Mouse (Mus musculus): ENCODE measurements around the gene Tra2a.

Gene Tra2a

GRCm38 (mm10) chr6:49233356-49233755 lies 30.5 kb downstream of the Tra2a start:
- DNase-seq, result no peak

GRCm38 (mm10) chr6:49228126-49228679 lies 35.6 kb downstream of the Tra2a start:
- DNase-seq, result peak; percentile 52 to 63

GRCm38 (mm10) chr6:49227184-49227735 lies 36.6 kb downstream of the Tra2a start:
- DNase-seq, result peak; percentile 18 to 45

GRCm38 (mm10) chr6:49225728-49226123 lies 38.1 kb downstream of the Tra2a start:
- DNase-seq, result no peak

DNA sequence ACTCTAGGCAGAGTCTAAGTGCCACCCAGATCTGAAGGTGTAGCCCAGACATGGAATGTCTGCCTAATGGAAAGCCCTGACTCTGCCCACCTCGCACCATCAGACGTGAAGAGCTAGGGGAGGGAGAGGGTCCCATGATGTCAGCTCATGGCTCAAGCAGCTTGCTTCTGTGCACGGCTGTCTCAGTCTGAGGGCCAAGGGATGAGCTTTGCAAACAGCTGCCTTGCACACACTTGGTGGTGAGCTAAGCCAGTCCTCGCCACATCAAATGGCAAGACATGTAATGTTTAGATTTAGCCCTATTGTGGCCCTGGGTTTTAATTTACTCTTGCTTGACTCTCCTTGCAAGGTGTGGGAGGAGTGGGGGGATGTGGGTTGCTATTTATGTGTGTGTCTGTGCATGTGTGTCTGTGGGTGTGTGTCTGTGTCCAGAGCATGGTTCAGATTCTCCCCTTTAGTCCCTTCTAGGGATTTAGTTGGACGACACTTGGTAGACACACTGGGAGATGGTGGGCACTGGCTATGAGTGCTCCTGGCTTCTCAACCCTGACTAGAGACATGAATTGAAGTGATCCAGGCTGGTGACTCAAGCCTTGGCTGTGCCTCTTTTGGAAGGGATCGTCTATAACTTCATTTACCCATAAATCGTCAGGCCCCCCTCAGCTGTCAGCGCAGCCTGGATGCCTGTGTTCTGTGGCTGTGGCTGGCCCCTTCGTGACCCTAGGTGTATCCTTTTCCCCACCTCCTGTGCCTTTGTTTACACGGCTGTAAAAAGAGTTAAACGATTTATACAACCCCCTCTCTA lies 38.7 kb downstream of the Tra2a start:
- DNase-seq, result no peak

GRCm38 (mm10) chr6:49221906-49222305 lies 41.9 kb downstream of the Tra2a start:
- DNase-seq, result peak in 1 of 2 experiments; percentile 32

GRCm38 (mm10) chr6:49219920-49220604 lies 43.8 kb downstream of the Tra2a start:
- peak in 1 of 2 experiments; percentile 24 for DNase-seq

DNA sequence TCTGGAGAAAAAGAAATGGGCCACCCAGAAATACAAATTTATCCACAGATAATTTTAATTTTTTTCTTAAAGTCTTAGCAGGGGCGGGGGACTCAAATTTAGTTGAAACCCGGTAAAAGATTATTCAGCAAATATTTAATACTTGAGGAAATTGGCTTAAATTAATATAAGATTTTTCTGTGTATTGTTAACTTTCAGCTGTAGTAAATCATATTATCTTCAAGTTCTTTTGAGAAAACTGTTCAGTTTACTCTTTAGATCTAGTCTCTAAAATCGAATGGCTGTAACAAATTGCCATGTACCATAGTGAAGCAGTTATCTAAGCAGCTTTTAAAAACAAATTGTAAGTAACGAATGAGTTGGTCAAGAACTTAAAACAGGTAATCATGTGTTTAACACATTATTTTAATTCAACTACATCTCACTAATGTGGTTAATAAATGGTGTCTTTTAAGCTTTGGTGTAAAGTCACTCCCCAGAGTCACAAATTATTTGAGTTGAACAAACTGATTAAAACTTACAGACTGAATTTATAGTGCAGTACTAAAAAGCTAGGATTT lies 44.8 kb downstream of the Tra2a start:
- peak in 1 of 2 experiments; percentile 20 for DNase-seq

DNA sequence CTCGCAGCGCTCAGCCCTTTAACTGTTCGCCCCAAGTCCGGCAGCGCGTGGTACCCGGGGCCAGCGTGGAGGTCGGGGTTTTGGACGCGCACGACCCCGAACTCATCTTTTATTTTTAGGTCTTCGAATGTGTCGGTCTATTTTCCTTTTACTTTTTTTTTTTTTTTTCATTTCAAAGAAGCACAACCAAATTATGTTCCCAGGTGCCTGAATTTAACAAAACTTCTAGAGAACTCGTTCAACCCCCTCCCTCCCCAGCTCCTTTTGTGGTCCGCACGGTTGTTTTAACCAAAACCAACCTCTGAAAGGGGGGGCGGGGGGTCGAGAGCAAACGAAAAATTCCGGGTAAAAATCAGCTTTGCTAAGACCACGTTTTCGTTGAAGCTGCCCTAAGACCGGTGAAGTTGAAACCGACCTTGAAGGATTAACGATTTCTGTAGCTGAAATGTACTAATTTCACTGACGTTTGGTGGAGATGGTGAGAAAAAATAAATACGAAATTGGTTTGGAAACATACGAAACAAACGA lies 45.5 kb downstream of the Tra2a start:
- DNase-seq, result peak; percentile 16 to 56

GRCm38 (mm10) chr6:49217581-49218274 lies 46.1 kb downstream of the Tra2a start:
- DNase-seq, result peak; percentile 54 to 60

DNA sequence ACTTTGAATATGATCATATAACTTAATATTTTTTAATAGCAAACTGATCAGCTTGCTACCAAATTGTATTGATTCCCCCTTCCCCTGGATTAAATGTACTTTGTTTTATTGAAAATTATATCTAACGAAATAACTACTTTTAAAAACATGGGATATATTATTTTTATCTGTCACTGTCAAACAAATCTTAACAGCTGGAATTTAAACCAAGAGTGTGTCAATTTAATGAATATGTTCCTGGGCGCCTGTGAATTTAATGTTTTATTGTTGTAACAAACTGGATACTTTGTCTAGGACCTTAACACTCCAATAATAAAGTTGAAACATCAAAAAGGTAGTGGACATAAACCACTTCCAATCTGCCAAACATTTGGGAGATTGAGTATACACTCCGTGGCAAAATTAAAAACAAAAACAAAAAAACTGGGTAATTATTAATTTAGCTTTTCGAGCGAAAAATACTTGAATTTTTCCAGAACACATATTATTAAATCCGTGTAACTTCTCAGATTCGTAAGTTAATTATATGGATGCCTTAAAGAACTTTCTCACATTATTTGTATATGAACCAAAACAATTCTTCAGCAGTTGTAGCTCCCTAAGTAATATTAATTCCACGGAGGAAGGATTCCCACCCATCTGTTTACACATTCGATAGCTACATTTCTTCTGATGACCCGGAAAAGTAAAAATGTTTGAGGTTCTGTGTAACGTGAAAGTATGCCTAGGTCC lies 46.9 kb downstream of the Tra2a start:
- DNase-seq, result no peak

DNA sequence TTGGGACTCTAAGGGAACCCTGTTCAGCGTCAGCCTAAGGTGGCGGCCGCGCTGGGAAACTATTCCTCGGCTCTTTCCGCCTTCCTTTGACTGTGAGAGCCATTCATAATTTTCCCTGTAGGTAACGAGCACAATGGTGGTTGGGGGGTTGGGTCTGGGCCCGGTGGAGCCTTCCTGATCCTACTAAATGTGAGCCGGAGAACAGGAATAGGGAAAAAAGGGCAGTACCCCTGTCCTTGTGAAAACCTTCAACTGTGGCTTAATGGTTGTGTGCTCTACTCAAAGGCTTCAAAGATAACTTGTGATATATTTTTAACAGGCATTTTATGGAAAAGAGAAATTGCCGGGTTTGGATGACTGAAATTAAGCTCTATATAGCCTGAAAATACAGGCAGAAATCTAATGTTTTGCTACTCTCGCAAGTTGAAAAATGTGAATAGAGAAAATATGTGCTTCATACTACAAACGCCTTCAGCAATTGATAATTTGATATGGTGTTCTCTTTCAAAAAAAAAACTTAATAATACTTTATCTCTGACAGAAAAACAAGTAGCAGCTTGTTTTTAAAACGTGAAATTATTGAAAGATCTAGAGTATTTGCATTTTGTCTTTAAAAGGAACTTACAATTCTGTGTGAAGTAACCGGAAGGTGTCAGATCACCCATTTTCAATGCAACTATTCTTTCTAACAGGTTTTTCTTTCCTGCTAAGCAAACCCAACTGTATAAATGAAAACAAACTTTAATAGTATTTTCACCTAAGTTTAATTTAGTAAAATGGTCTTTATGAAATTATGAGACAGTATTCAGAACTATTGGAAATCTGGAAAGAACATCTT lies 47.9 kb downstream of the Tra2a start:
- DNase-seq, result peak in 1 of 2 experiments; percentile 33

GRCm38 (mm10) chr6:49214928-49215747 lies 48.7 kb downstream of the Tra2a start, which contains the start of gene Igf2bp3:
Gene Igf2bp3 (minus strand): TSS chr6:49214957.
- DNase-seq, result peak; percentile 33 to 38

GRCm38 (mm10) chr6:49214086-49214927 lies 49.5 kb downstream of the Tra2a start:
- peak; percentile 27 to 35 for DNase-seq

GRCm38 (mm10) chr6:49213581-49214085 lies 50.2 kb downstream of the Tra2a start:
- peak; percentile 28 to 29 for DNase-seq

- no peak for DNase-seq
These were observed 50.8 kb downstream of the Tra2a start for GRCm38 (mm10) chr6:49212931-49213580.

DNA sequence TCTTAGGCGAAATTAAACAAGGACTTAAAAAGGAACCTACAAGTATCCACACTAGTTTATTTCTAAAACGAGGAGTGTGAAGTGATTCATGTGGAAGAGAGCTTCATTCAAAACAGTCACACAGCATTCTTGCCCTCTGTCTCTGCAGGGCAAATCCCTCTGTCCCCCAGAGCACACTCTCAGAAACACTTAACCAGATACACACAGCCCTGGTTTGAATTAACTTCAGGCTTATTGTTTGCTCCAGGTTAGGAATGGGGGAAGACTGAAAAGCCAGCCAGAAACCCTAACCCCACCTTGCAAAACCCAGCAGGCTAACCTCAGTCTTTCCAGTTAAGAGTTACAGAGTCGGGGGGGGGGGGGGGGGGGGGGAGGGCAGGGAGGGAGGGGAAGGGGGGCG lies 51.7 kb downstream of the Tra2a start:
- DNase-seq, result no peak

GRCm38 (mm10) chr6:49211596-49211995 lies 52.2 kb downstream of the Tra2a start:
- no peak for DNase-seq
